Mouse (Mus musculus): ENCODE measurements around the gene Zfp382. TPM values are rescaled to one million over a fixed set of nuclear protein-coding genes. Genes with fewer than 3 reads are reported as not detected.

Zfp382 gene
- polyA plus RNA-seq, 1 experiment from 2014 or later: 21.3 TPM

Small RNA genes within 50 kb of the gene (microRNA-seq; reads per million reads assigned to microRNA genes)
- not detected for gene Gm23368

Other genes starting within 250 kb of the Zfp382 start
- gene Zfp27, start 215.4 kb upstream of the Zfp382 start, polyA plus RNA-seq (2015; fragmentation: Nextera tagmentation; extraction: Ambion mirVana): 13.0 and 15.2 TPM in 2 replicates
- 5.6 and 5.8 TPM in 2 replicates for gene Zfp383, start 213.7 kb upstream of the Zfp382 start, polyA plus RNA-seq (2015; fragmentation: Nextera tagmentation; extraction: Ambion mirVana)
- 21.0 and 22.0 TPM in 2 replicates for gene Zfp74, start 167.9 kb upstream of the Zfp382 start, polyA plus RNA-seq (2015; fragmentation: Nextera tagmentation; extraction: Ambion mirVana)
- gene Zfp568, start 138.0 kb upstream of the Zfp382 start, polyA plus RNA-seq (2015; fragmentation: Nextera tagmentation; extraction: Ambion mirVana): 4.9 and 6.9 TPM in 2 replicates
- gene Zfp14, start 70.6 kb upstream of the Zfp382 start, polyA plus RNA-seq (2015; fragmentation: Nextera tagmentation; extraction: Ambion mirVana): 9.6 and 11.5 TPM in 2 replicates
- gene Zfp82, start 49.0 kb upstream of the Zfp382 start, polyA plus RNA-seq (2015; fragmentation: Nextera tagmentation; extraction: Ambion mirVana): 8.6 and 10.9 TPM in 2 replicates
- 1.9 and 4.0 TPM in 2 replicates for gene Gm26920, start 31.5 kb upstream of the Zfp382 start, polyA plus RNA-seq (2015; fragmentation: Nextera tagmentation; extraction: Ambion mirVana)
- 12.4 and 16.6 TPM in 2 replicates for gene Zfp566, start 31.4 kb upstream of the Zfp382 start, polyA plus RNA-seq (2015; fragmentation: Nextera tagmentation; extraction: Ambion mirVana)
- gene Zfp260, start 27.2 kb upstream of the Zfp382 start, polyA plus RNA-seq (2015; fragmentation: Nextera tagmentation; extraction: Ambion mirVana): 73.8 and 85.0 TPM in 2 replicates
- 10.5 and 11.6 TPM in 2 replicates for gene Zfp146, start 47.8 kb downstream of the Zfp382 start, polyA plus RNA-seq (2015; fragmentation: Nextera tagmentation; extraction: Ambion mirVana)
- 5.2 and 7.1 TPM in 2 replicates for gene Cox7a1, start 62.2 kb downstream of the Zfp382 start, polyA plus RNA-seq (2015; fragmentation: Nextera tagmentation; extraction: Ambion mirVana)
- gene Capns1, start 76.9 kb downstream of the Zfp382 start, polyA plus RNA-seq (2015; fragmentation: Nextera tagmentation; extraction: Ambion mirVana): 86.4 and 88.3 TPM in 2 replicates
- 176 and 178 TPM in 2 replicates for gene Polr2i, start 110.0 kb downstream of the Zfp382 start, polyA plus RNA-seq (2015; fragmentation: Nextera tagmentation; extraction: Ambion mirVana)
- gene Tbcb, start 110.3 kb downstream of the Zfp382 start, polyA plus RNA-seq (2015; fragmentation: Nextera tagmentation; extraction: Ambion mirVana): 430 and 435 TPM in 2 replicates
- gene Ovol3, start 113.8 kb downstream of the Zfp382 start, polyA plus RNA-seq (2015; fragmentation: Nextera tagmentation; extraction: Ambion mirVana): not detected in 2 replicates
- 0.52 and 0.88 TPM in 2 replicates for gene Thap8, start 158.2 kb downstream of the Zfp382 start, polyA plus RNA-seq (2015; fragmentation: Nextera tagmentation; extraction: Ambion mirVana)
- gene Wdr62, start 158.5 kb downstream of the Zfp382 start, polyA plus RNA-seq (2015; fragmentation: Nextera tagmentation; extraction: Ambion mirVana): 4.0 and 5.3 TPM in 2 replicates
- gene Clip3, start 169.8 kb downstream of the Zfp382 start, polyA plus RNA-seq (2015; fragmentation: Nextera tagmentation; extraction: Ambion mirVana): 88.4 and 120 TPM in 2 replicates
- gene Alkbh6, start 186.8 kb downstream of the Zfp382 start, polyA plus RNA-seq (2015; fragmentation: Nextera tagmentation; extraction: Ambion mirVana): 121 and 135 TPM in 2 replicates
- gene Syne4, start 192.9 kb downstream of the Zfp382 start, polyA plus RNA-seq (2015; fragmentation: Nextera tagmentation; extraction: Ambion mirVana): 17.1 and 19.1 TPM in 2 replicates
- 0.98 TPM in 1 of 2 replicates, not detected in the other for gene E130208F15Rik, start 199.8 kb downstream of the Zfp382 start, polyA plus RNA-seq (2015; fragmentation: Nextera tagmentation; extraction: Ambion mirVana)
- gene Sdhaf1, start 202.0 kb downstream of the Zfp382 start, polyA plus RNA-seq (2015; fragmentation: Nextera tagmentation; extraction: Ambion mirVana): 16.2 and 17.3 TPM in 2 replicates
- 14.3 and 15.7 TPM in 2 replicates for gene Lrfn3, start 240.8 kb downstream of the Zfp382 start, polyA plus RNA-seq (2015; fragmentation: Nextera tagmentation; extraction: Ambion mirVana)

All from hindbrain, embryonic 15.5 days (tissue).